Mouse (Mus musculus): Measurements from ENCODE around the gene Kif11.

DNA sequence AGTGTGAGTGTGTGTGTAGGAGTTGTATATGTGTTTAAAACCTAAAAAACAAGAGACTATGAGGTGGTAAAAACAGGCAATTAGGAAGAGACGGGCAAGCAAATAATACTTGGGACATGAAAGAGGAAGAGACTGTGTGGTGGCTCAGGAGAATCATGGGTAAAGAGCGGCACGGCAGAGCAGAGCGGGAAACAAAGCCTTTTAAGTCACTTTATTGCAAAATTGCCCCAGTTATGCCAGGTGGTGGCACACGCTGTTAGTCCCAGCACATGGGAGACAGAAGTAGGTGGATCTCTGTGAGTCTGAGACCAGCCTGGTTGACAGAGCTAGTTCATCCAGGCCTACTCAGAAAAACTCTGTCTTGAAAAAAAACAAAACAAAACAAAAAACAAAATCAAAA lies 5.8 kb upstream of the Kif11 start:
- TF ChIP-seq CTCF (IDR thresholded peaks at IDR 0.05; ENCODE audit: low read depth, low read length) (no peak), POLR2A (IDR thresholded peaks at IDR 0.05; ENCODE audit: extremely low read depth, insufficient read depth, low read length) (no peak)

All from liver, adult 2 months (tissue).